Comparison of ENCODE assay signal across 9 mouse cellular contexts in genomic region chr9:59551620-59552031, GRCm38 (mm10). TPM values are rescaled to one million over a fixed set of nuclear protein-coding genes. Genes with fewer than 3 reads are reported as not detected.
A peak's percentile ranks its signal among the peaks of the same experiment; 100 is the strongest.
DNase-seq lines count a peak whose midpoint lies in the region; ATAC-seq and TF ChIP-seq lines count a peak whose summit lies in the region.
"Had no signal": no experiment of that assay in that cellular context is flagged by ENCODE, and none has a peak within 500 bp of the region (broad histone marks: within the 10 kb centered on the region; RNA-seq: fewer than 3 reads in every experiment).

No protein-coding gene starts in this region.

- no peak for TF ChIP-seq CTCF in lung, adult 2 months (IDR thresholded peaks at IDR 0.05; ENCODE audit: insufficient read depth, low read length)

- H3K4me3 ChIP-seq in lung, adult 2 months (replicated peaks; ENCODE audit: extremely low read depth, low read depth, low read length), result no peak overlapping the region
- no peak overlapping the region for H3K4me3 ChIP-seq in midbrain, embryonic 13.5 days (replicated peaks)
- H3K4me3 ChIP-seq: limb, embryonic 15.5 days had no signal

- no peak overlapping the region for H3K4me2 ChIP-seq in midbrain, embryonic 13.5 days (replicated peaks)
- H3K4me2 ChIP-seq: limb, embryonic 15.5 days had no signal

- H3K4me1 ChIP-seq in lung, adult 2 months (ENCODE audit: control insufficient read depth, insufficient read depth, low read length), result peaks cover 9% of the 10 kb centered on the region; the same call in 1 of the 2 replicates
- no peaks in the 10 kb centered on the region for H3K4me1 ChIP-seq in midbrain, embryonic 13.5 days (replicated peaks)
- H3K4me1 ChIP-seq: limb, embryonic 15.5 days had no signal

- no peak for TF ChIP-seq POLR2A in lung, adult 2 months (IDR thresholded peaks at IDR 0.05; ENCODE audit: borderline replicate concordance, extremely low read depth, low read depth, low read length)

- no peaks in the 10 kb centered on the region for H3K27me3 ChIP-seq in midbrain, embryonic 13.5 days
- H3K27me3 ChIP-seq: limb, embryonic 15.5 days had no signal

- H3K9me3 ChIP-seq in midbrain, embryonic 13.5 days, result no peaks in the 10 kb centered on the region
- H3K9me3 ChIP-seq: limb, embryonic 15.5 days had no signal

- WGBS in lung, adult 2 months, result 34% methylated on average over 3 of the region's 3 CpGs
- WGBS in midbrain, embryonic 13.5 days, result 86% methylated on average over 3 of the region's 3 CpGs

- H3K9ac ChIP-seq in midbrain, embryonic 13.5 days (replicated peaks), result no peak overlapping the region
- H3K9ac ChIP-seq: limb, embryonic 15.5 days had no signal

- peak; percentile 76 for ATAC-seq in frontal cortex, adult (ENCODE audit: low TSS enrichment)
- no peak for ATAC-seq in midbrain, embryonic 13.5 days

- no peak overlapping the region for H3K27ac ChIP-seq in midbrain, embryonic 13.5 days
- H3K27ac ChIP-seq: limb, embryonic 15.5 days had no signal

- DNase-seq in frontal cortex, postnatal 14 days (ENCODE audit: low spot score in 2 of 2), result no peak
- DNase-seq in urinary bladder, postnatal 14 days (ENCODE audit: low spot score), result peak; percentile 43
- no peak for DNase-seq in urinary bladder, postnatal 10 days (ENCODE audit: low spot score)
- DNase-seq in lung, adult 2 months, result peak; percentile 45
- no peak for DNase-seq in cerebellum, adult 8-10 months
- no peak for DNase-seq in T-cell, adult 2 months (ENCODE audit: low spot score)

- H3K36me3 ChIP-seq in midbrain, embryonic 13.5 days, result peaks cover 25% of the 10 kb centered on the region

RNA-seq across cellular contexts. Expression of gene Tmem202, which starts 12.0 kb away (rescaled TPM):
- polyA plus RNA-seq in lung, adult 2 months (2012; rRNA removed), result 0.36 and 0.64 TPM in 2 replicates
- polyA plus RNA-seq in midbrain, embryonic 13.5 days (2015; fragmentation: Nextera tagmentation; extraction: Ambion mirVana), result 0.55 and 0.74 TPM in 2 replicates
- polyA plus RNA-seq: limb, embryonic 15.5 days had no signal

RNA-seq across cellular contexts. Expression of gene Hexa, which starts 12.3 kb away (rescaled TPM):
- 90.7 and 106 TPM in 2 replicates for polyA plus RNA-seq in lung, adult 2 months (2012; rRNA removed)
- 49.9 and 50.6 TPM in 2 replicates for polyA plus RNA-seq in midbrain, embryonic 13.5 days (2015; fragmentation: Nextera tagmentation; extraction: Ambion mirVana)

RNA-seq across cellular contexts. Expression of gene Celf6, which starts 26.1 kb away (rescaled TPM):
- 0.07 and 0.15 TPM in 2 replicates for polyA plus RNA-seq in lung, adult 2 months (2012; rRNA removed)
- 37.3 and 46.4 TPM in 2 replicates for polyA plus RNA-seq in midbrain, embryonic 13.5 days (2015; fragmentation: Nextera tagmentation; extraction: Ambion mirVana)

Comparison
In these comparisons a context has a peak if more than half of its experiments do, and no peak if none do; other contexts are left out.
1. DNase-seq: peak in urinary bladder, postnatal 14 days (single experiment) and lung, adult 2 months (single experiment); none in frontal cortex, postnatal 14 days (0 of 2), urinary bladder, postnatal 10 days (single experiment), cerebellum, adult 8-10 months (single experiment) and T-cell, adult 2 months (single experiment).
2. RNA of gene Celf6, which starts 26.1 kb away (polyA plus RNA-seq): 37.3 to 46.4 TPM in midbrain, embryonic 13.5 days; 0.07 to 0.15 TPM in lung, adult 2 months; every median in the first group is over 10 times any median in the second.